Mouse (Mus musculus): ENCODE measurements around the gene Trmt1.

GRCm38 (mm10) chr8:84668081-84668480 lies 18.0 kb upstream of the Trmt1 start:
- TF ChIP-seq CTCF (IDR thresholded peaks at IDR 0.05; ENCODE audit: insufficient read depth, low read length) (no peak), POLR2A (IDR thresholded peaks at IDR 0.05; ENCODE audit: borderline replicate concordance, extremely low read depth, low read depth, low read length) (no peak)

Measured in lung, adult 2 months (tissue).